Mouse (Mus musculus): Measurements from ENCODE around the gene Ddit4. TPM values are rescaled to one million over a fixed set of nuclear protein-coding genes. Genes with fewer than 3 reads are reported as not detected.

The Ddit4 gene
- polyA plus RNA-seq, 1 experiment from 2014 or later = 25.7 TPM

GRCm38 (mm10) chr10:59934039-59934438 lies 17.6 kb downstream of the Ddit4 start:
- Histone ChIP-seq H3K36me3 (no peaks in the 10 kb centered on the region), H3K4me3 (no peak overlapping the region), H3K9me3 (replicated peaks) (no peaks in the 10 kb centered on the region), H3K27me3 (replicated peaks) (no peaks in the 10 kb centered on the region), H3K27ac (ENCODE audit: poor library complexity, severe bottlenecking) (no peak overlapping the region), H3K4me1 (replicated peaks) (peaks cover 11% of the 10 kb centered on the region), H3K4me2 (no peak overlapping the region), H3K9ac (no peak overlapping the region)
- ATAC-seq (ENCODE audit: insufficient number of reproducible peaks, low FRiP score) = no peak
- WGBS = 51% methylated on average over 3 of the region's 3 CpGs

DNA sequence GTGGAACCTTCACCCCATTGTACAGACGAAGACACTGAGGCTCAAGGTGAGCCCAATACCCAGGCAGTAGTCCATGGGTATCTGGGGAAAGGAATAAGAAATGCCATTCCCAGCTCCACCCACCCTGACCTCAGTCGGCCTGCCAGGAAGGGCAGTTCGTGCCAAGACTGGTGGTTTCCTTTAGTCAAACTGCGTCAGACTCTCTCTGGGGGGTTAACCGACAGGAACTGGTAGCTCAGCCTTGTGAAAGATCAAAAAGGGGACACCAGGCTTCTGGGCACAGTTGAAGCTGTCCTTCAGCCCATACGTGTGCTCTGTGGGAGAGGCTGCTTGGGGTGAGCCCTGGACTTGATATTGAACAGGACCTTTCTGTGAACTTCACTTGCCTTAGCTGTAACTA lies 19.1 kb downstream of the Ddit4 start:
- Histone ChIP-seq H3K27ac (ENCODE audit: poor library complexity, severe bottlenecking) (no peak overlapping the region), H3K27me3 (replicated peaks) (no peaks in the 10 kb centered on the region), H3K4me2 (no peak overlapping the region), H3K9ac (no peak overlapping the region), H3K4me3 (no peak overlapping the region), H3K4me1 (replicated peaks) (peaks cover 11% of the 10 kb centered on the region), H3K9me3 (replicated peaks) (no peaks in the 10 kb centered on the region), H3K36me3 (no peaks in the 10 kb centered on the region)
- no peak for ATAC-seq (ENCODE audit: insufficient number of reproducible peaks, low FRiP score)
- 60% methylated on average over 6 of the region's 6 CpGs for WGBS

DNA sequence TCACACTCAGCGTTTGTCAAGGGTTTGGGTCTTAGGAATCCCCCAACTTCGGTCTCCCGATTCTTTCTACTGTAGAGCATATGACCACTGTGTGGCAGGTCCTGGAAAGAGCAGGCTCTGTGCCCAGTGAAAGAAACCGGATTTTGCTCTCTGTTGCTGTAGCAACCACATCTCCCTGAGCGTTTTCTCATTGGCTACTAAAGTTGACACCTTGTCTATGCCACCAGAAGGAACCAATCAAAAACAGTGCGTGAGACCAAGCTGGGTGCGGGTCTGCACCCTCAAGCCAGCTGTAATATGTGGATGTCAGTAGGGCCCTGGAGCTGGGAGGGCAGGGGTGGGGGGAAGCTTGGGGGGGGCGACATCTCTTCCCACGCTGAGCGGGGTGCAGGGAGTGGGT lies 20.6 kb downstream of the Ddit4 start:
- H3K4me2 ChIP-seq = no peak overlapping the region
- no peak for ATAC-seq (ENCODE audit: insufficient number of reproducible peaks, low FRiP score)

DNA sequence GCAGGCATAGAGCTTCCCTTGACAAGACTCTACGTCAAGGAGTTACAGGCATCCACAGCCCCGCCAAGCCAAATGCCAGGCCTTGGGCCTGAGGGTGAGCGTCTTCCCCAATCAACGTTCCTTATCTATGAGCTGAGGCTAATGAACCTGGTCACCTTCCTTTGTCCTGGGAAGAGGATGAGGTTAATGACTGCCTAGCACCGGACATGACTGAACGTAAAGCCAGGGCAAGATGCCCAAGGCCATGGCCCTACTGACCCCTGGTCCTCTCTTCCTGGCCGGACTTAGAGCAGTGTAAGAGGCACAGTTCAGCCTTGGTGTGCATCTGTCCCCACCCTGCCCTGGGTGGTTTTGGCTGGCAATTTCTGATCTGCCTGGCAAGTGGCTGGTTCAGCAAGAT lies 22.4 kb downstream of the Ddit4 start:
- Histone ChIP-seq H3K4me1 (replicated peaks) (peaks cover 7% of the 10 kb centered on the region), H3K9me3 (replicated peaks) (no peaks in the 10 kb centered on the region), H3K4me2 (no peak overlapping the region), H3K4me3 (no peak overlapping the region), H3K36me3 (no peaks in the 10 kb centered on the region), H3K9ac (no peak overlapping the region), H3K27ac (ENCODE audit: poor library complexity, severe bottlenecking) (no peak overlapping the region), H3K27me3 (replicated peaks) (no peaks in the 10 kb centered on the region)
- ATAC-seq (ENCODE audit: insufficient number of reproducible peaks, low FRiP score) = no peak
- WGBS = 79% methylated on average over 7 of the region's 7 CpGs

More for the DNA sequence above, 20.6 kb downstream of the Ddit4 start:
- H3K27me3 ChIP-seq (replicated peaks) = no peaks in the 10 kb centered on the region
- no peak overlapping the region for H3K4me3 ChIP-seq
- WGBS = 35% methylated on average over 10 of the region's 10 CpGs
- peaks cover 4% of the 10 kb centered on the region; the same call in 1 of the 2 replicates for H3K4me1 ChIP-seq (replicated peaks)
- no peak overlapping the region for H3K27ac ChIP-seq (ENCODE audit: poor library complexity, severe bottlenecking)
- no peaks in the 10 kb centered on the region for H3K9me3 ChIP-seq (replicated peaks)
- H3K9ac ChIP-seq = no peak overlapping the region
- H3K36me3 ChIP-seq = no peaks in the 10 kb centered on the region

GRCm38 (mm10) chr10:59924305-59924704 lies 27.3 kb downstream of the Ddit4 start:
- 0 out of 2 replicates have a peak overlapping the region, but pooled peaks have one; percentile 31 for H3K9ac ChIP-seq
- 0 out of 2 replicates have a peak overlapping the region, but pooled peaks have one; percentile 14 for H3K27ac ChIP-seq (ENCODE audit: poor library complexity, severe bottlenecking)
- H3K36me3 ChIP-seq = no peaks in the 10 kb centered on the region
- peaks cover 32% of the 10 kb centered on the region for H3K4me1 ChIP-seq (replicated peaks)
- WGBS = 20% methylated on average over 3 of the region's 3 CpGs
- H3K4me2 ChIP-seq = no peak overlapping the region
- H3K9me3 ChIP-seq (replicated peaks) = no peaks in the 10 kb centered on the region
- no peak overlapping the region for H3K4me3 ChIP-seq
- no peaks in the 10 kb centered on the region for H3K27me3 ChIP-seq (replicated peaks)
- ATAC-seq (ENCODE audit: insufficient number of reproducible peaks, low FRiP score) = no peak

GRCm38 (mm10) chr10:59923493-59923892 lies 28.1 kb downstream of the Ddit4 start:
- no peak overlapping the region for H3K4me2 ChIP-seq
- no peak overlapping the region for H3K4me3 ChIP-seq
- ATAC-seq (ENCODE audit: insufficient number of reproducible peaks, low FRiP score) = no peak
- 79% methylated on average over 2 of the region's 2 CpGs for WGBS
- no peaks in the 10 kb centered on the region for H3K27me3 ChIP-seq (replicated peaks)
- H3K4me1 ChIP-seq (replicated peaks) = peaks cover 34% of the 10 kb centered on the region
- no peaks in the 10 kb centered on the region for H3K9me3 ChIP-seq (replicated peaks)
- H3K9ac ChIP-seq = no peak overlapping the region
- H3K36me3 ChIP-seq = no peaks in the 10 kb centered on the region
- no peak overlapping the region for H3K27ac ChIP-seq (ENCODE audit: poor library complexity, severe bottlenecking)

DNA sequence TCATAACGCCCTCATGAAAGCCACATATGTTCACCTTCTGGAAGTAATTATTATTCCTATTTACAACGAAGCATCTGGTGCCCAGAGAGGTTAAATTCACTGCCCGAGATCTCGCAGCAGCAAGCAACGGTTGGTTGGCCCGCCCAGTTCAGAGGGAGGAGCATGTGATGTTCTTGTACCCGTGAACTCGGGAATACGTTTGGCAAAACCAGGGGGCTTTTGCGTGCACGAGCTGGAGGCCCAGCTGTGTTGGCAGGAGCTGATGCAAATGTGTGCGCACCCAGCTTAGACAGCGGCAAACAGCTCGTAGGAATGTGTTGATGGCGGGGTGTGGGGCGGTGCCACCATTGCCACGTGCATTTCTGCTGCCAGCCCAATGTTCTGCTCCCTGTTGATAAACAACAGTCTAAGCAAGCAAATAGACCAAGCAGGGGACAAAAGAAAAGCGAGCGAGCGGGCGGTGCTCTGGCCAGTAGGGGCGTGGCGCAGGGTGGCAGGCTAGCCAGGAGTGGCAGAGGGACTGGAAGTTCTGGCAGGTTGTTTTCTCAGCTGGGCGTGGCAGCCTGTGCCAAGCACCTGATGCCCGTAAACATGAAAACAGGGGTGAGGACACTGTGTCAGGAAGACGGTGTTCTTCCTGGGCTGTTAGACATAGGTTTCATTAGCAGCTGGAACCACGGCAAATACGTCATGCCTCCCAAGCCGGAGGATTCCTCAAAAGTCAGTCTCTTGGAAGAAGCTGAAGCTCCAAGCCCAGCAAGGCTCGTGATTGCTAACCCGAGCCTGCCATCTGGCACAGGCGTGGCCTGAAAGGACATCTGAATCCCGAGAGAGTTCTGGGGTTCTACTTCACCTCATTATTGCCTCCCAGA lies 30.6 kb downstream of the Ddit4 start:
- Histone ChIP-seq H3K36me3 (no peaks in the 10 kb centered on the region), H3K9ac (peak overlapping the region; percentile 61), H3K4me1 (replicated peaks) (peaks cover 49% of the 10 kb centered on the region), H3K9me3 (replicated peaks) (no peaks in the 10 kb centered on the region), H3K27me3 (replicated peaks) (no peaks in the 10 kb centered on the region), H3K27ac (ENCODE audit: poor library complexity, severe bottlenecking) (peak overlapping the region; percentile 72), H3K4me2 (peak overlapping the region; percentile 71), H3K4me3 (peak overlapping the region; percentile 40)
- peak; percentile 78 for ATAC-seq (ENCODE audit: insufficient number of reproducible peaks, low FRiP score)
- WGBS = 7% methylated on average over 33 of the region's 33 CpGs

DNA sequence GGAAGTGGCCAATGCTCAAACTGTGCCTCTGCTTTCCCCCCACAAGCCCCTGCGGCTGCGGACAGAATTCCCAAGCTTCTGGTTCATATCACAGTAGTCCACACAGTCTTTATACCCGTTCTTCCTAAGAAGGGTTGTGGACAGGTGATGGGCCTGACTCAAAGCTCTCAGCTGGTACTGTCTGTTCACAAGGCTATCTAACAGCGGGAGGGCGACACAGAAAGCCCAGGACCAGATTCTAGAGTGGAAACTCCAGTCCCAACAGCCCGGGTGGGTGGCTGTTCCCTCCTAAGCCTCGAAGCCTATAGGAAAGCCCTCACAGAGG lies 31.2 kb downstream of the Ddit4 start:
- peak overlapping the region; percentile 61 for H3K9ac ChIP-seq
- H3K27ac ChIP-seq (ENCODE audit: poor library complexity, severe bottlenecking) = peak overlapping the region; percentile 72
- 23% methylated on average over 7 of the region's 7 CpGs for WGBS
- ATAC-seq (ENCODE audit: insufficient number of reproducible peaks, low FRiP score) = no peak
- H3K36me3 ChIP-seq = no peaks in the 10 kb centered on the region
- peaks cover 55% of the 10 kb centered on the region for H3K4me1 ChIP-seq (replicated peaks)
- H3K9me3 ChIP-seq (replicated peaks) = no peaks in the 10 kb centered on the region
- peak overlapping the region; percentile 71 for H3K4me2 ChIP-seq
- H3K4me3 ChIP-seq = peak overlapping the region; percentile 40
- no peaks in the 10 kb centered on the region for H3K27me3 ChIP-seq (replicated peaks)

DNA sequence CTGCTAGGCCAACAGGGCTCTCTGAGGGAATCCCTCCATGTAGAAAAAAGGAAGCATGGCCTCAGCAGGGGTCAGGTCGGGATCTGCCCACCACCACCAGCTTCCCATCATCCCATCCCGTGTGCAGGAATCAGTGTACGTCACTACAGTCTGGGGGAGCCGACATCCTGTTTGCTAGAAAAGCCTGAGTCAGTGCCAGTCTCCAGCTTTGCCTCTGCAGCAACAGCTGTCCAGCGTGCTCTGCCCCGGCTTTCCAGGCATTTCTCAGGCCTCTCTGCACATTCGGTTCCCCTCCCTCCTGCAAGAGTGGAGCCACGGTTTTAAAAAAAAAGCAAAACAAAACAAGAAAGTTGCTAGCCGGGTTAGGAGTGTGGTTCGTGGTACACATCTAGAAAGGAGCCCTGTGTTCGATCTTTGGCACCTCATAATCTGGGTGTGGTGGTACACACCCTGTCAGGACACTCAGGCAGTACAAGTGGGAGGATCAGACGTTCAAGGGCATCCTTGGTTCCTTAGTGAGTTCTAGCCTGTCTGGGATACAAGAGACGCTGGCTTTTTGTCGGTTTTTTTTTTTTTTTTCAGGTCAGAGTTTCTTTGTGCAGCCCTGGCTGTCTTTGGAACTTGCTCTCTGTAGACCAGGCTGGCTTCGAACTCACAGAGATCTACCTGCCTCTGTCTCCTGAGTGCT lies 32.0 kb downstream of the Ddit4 start:
- Histone ChIP-seq H3K4me1 (replicated peaks) (peaks cover 56% of the 10 kb centered on the region), H3K4me2 (no peak overlapping the region), H3K27ac (ENCODE audit: poor library complexity, severe bottlenecking) (peak overlapping the region; percentile 72), H3K9me3 (replicated peaks) (no peaks in the 10 kb centered on the region), H3K4me3 (no peak overlapping the region), H3K27me3 (replicated peaks) (no peaks in the 10 kb centered on the region), H3K36me3 (no peaks in the 10 kb centered on the region), H3K9ac (no peak overlapping the region)
- WGBS = 34% methylated on average over 15 of the region's 15 CpGs
- ATAC-seq (ENCODE audit: insufficient number of reproducible peaks, low FRiP score) = peak; percentile 39; the same call in 1 of the 2 replicates

- Histone ChIP-seq H3K36me3 (no peaks in the 10 kb centered on the region), H3K27me3 (replicated peaks) (no peaks in the 10 kb centered on the region), H3K27ac (ENCODE audit: poor library complexity, severe bottlenecking) (no peak overlapping the region), H3K4me3 (no peak overlapping the region), H3K4me2 (no peak overlapping the region), H3K9ac (no peak overlapping the region), H3K4me1 (replicated peaks) (peaks cover 51% of the 10 kb centered on the region), H3K9me3 (replicated peaks) (no peaks in the 10 kb centered on the region)
- 89% methylated on average over 4 of the region's 4 CpGs for WGBS
- ATAC-seq (ENCODE audit: insufficient number of reproducible peaks, low FRiP score) = no peak
Measured at GRCm38 (mm10) chr10:59918111-59918510, 33.5 kb downstream of the Ddit4 start.

DNA sequence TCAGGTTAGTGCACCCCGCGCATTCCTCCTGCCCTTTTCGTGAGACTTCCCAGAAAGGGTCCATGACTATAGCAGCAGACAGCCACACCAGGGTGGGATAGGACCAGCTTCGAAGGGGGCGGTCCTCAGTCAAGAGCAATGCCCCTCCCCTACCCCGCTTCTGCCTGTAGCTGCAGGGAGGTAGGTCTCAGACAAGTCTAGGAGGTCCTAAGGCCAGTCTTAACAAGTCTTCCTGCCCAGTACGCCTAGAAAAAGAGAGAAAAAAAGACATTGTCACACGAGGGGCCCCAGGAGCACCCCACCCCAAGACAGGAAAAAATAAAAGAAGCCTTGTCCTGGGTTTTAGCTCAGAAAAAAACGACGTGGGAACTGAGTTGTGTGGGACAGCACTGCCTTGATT lies 35.0 kb downstream of the Ddit4 start:
- Histone ChIP-seq H3K9me3 (replicated peaks) (no peaks in the 10 kb centered on the region), H3K27me3 (replicated peaks) (no peaks in the 10 kb centered on the region), H3K36me3 (no peaks in the 10 kb centered on the region), H3K27ac (ENCODE audit: poor library complexity, severe bottlenecking) (peak overlapping the region; percentile 97), H3K4me3 (peak overlapping the region; percentile 33), H3K4me1 (replicated peaks) (peaks cover 55% of the 10 kb centered on the region), H3K4me2 (peak overlapping the region; percentile 71), H3K9ac (peak overlapping the region; percentile 63)
- peak; percentile 67 for ATAC-seq (ENCODE audit: insufficient number of reproducible peaks, low FRiP score)
- WGBS = 1% methylated on average over 10 of the region's 10 CpGs

Measured in heart, embryonic 12.5 days (tissue).